Mouse (Mus musculus): Measurements from ENCODE around the gene Taar2.

The Taar2 gene

DNA sequence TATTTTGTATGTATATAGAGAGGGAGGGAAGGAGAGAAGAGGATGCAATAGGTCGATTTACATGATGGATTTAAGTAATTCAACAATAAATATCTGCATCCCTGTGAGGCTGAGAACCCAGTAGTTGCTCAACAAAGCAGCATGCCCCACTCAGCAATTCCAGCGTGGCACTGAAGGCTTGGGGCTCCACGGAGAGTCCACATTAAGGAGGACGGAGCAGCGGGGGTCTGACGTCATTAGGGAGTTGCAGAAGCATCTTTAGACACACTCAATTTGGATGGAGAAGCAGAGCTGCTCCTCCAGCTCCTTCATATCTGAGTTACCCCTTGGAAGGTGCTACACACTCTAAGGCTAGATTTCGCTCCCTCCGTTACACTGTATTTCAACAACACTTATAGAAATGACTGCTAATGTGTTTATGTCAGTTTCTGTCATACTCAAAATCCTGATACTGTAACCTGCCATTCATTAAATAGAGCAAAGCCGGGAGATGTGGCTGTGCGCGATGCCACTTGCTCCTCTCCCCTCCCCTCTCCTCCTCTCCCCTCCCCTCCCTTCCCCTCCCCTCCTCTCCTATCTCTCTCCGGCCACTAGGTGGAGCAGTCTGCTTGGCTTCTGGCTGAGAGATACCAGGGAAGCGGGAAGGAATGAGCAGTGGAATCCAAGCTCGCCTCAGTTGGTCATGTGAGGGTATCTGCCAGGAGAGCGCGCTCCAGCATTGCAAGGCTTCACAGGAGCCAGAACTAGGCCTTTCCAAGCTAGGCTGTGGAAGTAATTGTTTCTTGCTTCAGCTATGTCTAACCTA is 40.7 kb downstream of the Taar2 start:
- DNase-seq (ENCODE audit: low spot score in 2 of 2): peak; percentile 37 to 55

- DNase-seq (ENCODE audit: low spot score in 2 of 2): no peak
These were observed 47.2 kb downstream of the Taar2 start, which contains the start of gene Taar6 for GRCm38 (mm10) chr10:23985546-23985945. Taar6 (minus strand) TSS chr10:23985646.

- DNase-seq (ENCODE audit: low spot score in 2 of 2): no peak
These were observed 48.0 kb downstream of the Taar2 start for GRCm38 (mm10) chr10:23986419-23986818.

All from frontal cortex, postnatal 14 days (tissue).